Comparison of ENCODE assay signal across 8 mouse cellular contexts in genomic region chr2:167128699-167129607, GRCm38 (mm10).
A peak's percentile ranks its signal among the peaks of the same experiment; 100 is the strongest.
DNase-seq lines count a peak whose midpoint lies in the region; ATAC-seq and TF ChIP-seq lines count a peak whose summit lies in the region.

No protein-coding gene starts in this region.

- no peaks in the 10 kb centered on the region for H3K27me3 ChIP-seq in embryonic facial prominence, embryonic 13.5 days
- H3K27me3 ChIP-seq in hindbrain, embryonic 10.5 days (ENCODE audit: insufficient read depth, poor library complexity, severe bottlenecking), result peaks cover 8% of the 10 kb centered on the region; the same call in 1 of the 2 replicates
- 0 out of 2 replicates have a peak, but pooled peaks cover 2% of the 10 kb centered on the region for H3K27me3 ChIP-seq in limb, embryonic 13.5 days
- no peaks in the 10 kb centered on the region for H3K27me3 ChIP-seq in midbrain, embryonic 13.5 days
- no peaks in the 10 kb centered on the region for H3K27me3 ChIP-seq in stomach, postnatal 0 days (ENCODE audit: control insufficient read depth, insufficient read depth, low read length)

- peaks cover 29% of the 10 kb centered on the region for H3K4me1 ChIP-seq in embryonic facial prominence, embryonic 13.5 days
- peaks cover 35% of the 10 kb centered on the region for H3K4me1 ChIP-seq in hindbrain, embryonic 10.5 days (replicated peaks)
- peaks cover 27% of the 10 kb centered on the region for H3K4me1 ChIP-seq in limb, embryonic 13.5 days
- H3K4me1 ChIP-seq in midbrain, embryonic 13.5 days (replicated peaks), result peaks cover 40% of the 10 kb centered on the region
- H3K4me1 ChIP-seq in stomach, postnatal 0 days (replicated peaks; ENCODE audit: control insufficient read depth, insufficient read depth), result 0 out of 2 replicates have a peak, but pooled peaks cover under 1% of the 10 kb centered on the region

- H3K9ac ChIP-seq in embryonic facial prominence, embryonic 13.5 days, result peak overlapping the region; percentile 58
- no peak overlapping the region for H3K9ac ChIP-seq in limb, embryonic 13.5 days
- no peak overlapping the region; the same call in 1 of the 2 replicates for H3K9ac ChIP-seq in midbrain, embryonic 13.5 days (replicated peaks)
- H3K9ac ChIP-seq in stomach, postnatal 0 days (ENCODE audit: low read length), result no peak overlapping the region

- peak; percentile 7; the same call in 1 of the 2 replicates for TF ChIP-seq CTCF in stomach, postnatal 0 days (IDR thresholded peaks at IDR 0.05; ENCODE audit: low read depth)

- no peak for ATAC-seq in embryonic facial prominence, embryonic 13.5 days (ENCODE audit: insufficient number of reproducible peaks, insufficient read depth, low FRiP score, low TSS enrichment, low read depth)
- ATAC-seq in limb, embryonic 13.5 days (ENCODE audit: low FRiP score, low read depth), result no peak
- ATAC-seq in midbrain, embryonic 13.5 days, result no peak
- peak; percentile 33; the same call in 1 of the 2 replicates for ATAC-seq in stomach, postnatal 0 days (ENCODE audit: low FRiP score, low TSS enrichment)

- peak; percentile 25 to 68 for DNase-seq in adrenal gland, postnatal 36 days
- no peak for DNase-seq in adrenal gland, postnatal 4 days (ENCODE audit: low spot score in 2 of 2)
- peak; percentile 23 for DNase-seq in hindbrain, embryonic 10.5 days (ENCODE audit: low spot score)
- DNase-seq in stomach, postnatal 0 days (ENCODE audit: low spot score), result peak; percentile 51
- no peak for DNase-seq in right cerebral cortex, postnatal 36 days (ENCODE audit: low spot score in 2 of 2)

- H3K9me3 ChIP-seq in embryonic facial prominence, embryonic 13.5 days, result no peaks in the 10 kb centered on the region
- H3K9me3 ChIP-seq in hindbrain, embryonic 10.5 days, result no peaks in the 10 kb centered on the region
- H3K9me3 ChIP-seq in limb, embryonic 13.5 days, result peaks cover 6% of the 10 kb centered on the region; the same call in 1 of the 2 replicates
- H3K9me3 ChIP-seq in midbrain, embryonic 13.5 days, result no peaks in the 10 kb centered on the region
- H3K9me3 ChIP-seq in stomach, postnatal 0 days (ENCODE audit: control insufficient read depth, low read length), result no peaks in the 10 kb centered on the region

- peak overlapping the region; percentile 68 for H3K27ac ChIP-seq in embryonic facial prominence, embryonic 13.5 days
- peak overlapping the region; percentile 69 for H3K27ac ChIP-seq in hindbrain, embryonic 10.5 days
- H3K27ac ChIP-seq in limb, embryonic 13.5 days, result no peak overlapping the region
- peak overlapping the region; percentile 67 for H3K27ac ChIP-seq in midbrain, embryonic 13.5 days
- H3K27ac ChIP-seq in stomach, postnatal 0 days (replicated peaks), result peak overlapping the region; percentile 84

- no peak for TF ChIP-seq EP300 in stomach, postnatal 0 days (optimal IDR thresholded peaks at IDR 0.05)

- H3K4me2 ChIP-seq in embryonic facial prominence, embryonic 13.5 days, result peak overlapping the region; percentile 50
- H3K4me2 ChIP-seq in limb, embryonic 13.5 days (replicated peaks), result peak overlapping the region; percentile 52
- peak overlapping the region; percentile 33 for H3K4me2 ChIP-seq in midbrain, embryonic 13.5 days (replicated peaks)
- peak overlapping the region; percentile 54 for H3K4me2 ChIP-seq in stomach, postnatal 0 days (replicated peaks; ENCODE audit: low read depth)

- peak overlapping the region; percentile 14; the same call in 1 of the 2 replicates for H3K4me3 ChIP-seq in embryonic facial prominence, embryonic 13.5 days
- peak overlapping the region; percentile 33 for H3K4me3 ChIP-seq in hindbrain, embryonic 10.5 days
- peak overlapping the region; percentile 16 for H3K4me3 ChIP-seq in limb, embryonic 13.5 days
- no peak overlapping the region for H3K4me3 ChIP-seq in midbrain, embryonic 13.5 days (replicated peaks)
- H3K4me3 ChIP-seq in stomach, postnatal 0 days (ENCODE audit: low read depth, low read length), result peak overlapping the region; percentile 19; the same call in 1 of the 2 replicates

- no peaks in the 10 kb centered on the region for H3K36me3 ChIP-seq in embryonic facial prominence, embryonic 13.5 days
- H3K36me3 ChIP-seq in hindbrain, embryonic 10.5 days, result no peaks in the 10 kb centered on the region
- H3K36me3 ChIP-seq in limb, embryonic 13.5 days, result no peaks in the 10 kb centered on the region
- H3K36me3 ChIP-seq in midbrain, embryonic 13.5 days, result no peaks in the 10 kb centered on the region
- H3K36me3 ChIP-seq in stomach, postnatal 0 days (ENCODE audit: control insufficient read depth, insufficient read depth, low read length), result no peaks in the 10 kb centered on the region

- 31% methylated on average over 20 of the region's 20 CpGs for WGBS in embryonic facial prominence, embryonic 13.5 days
- 43% methylated on average over 20 of the region's 20 CpGs for whole genome bisulfite sequencing in hindbrain, embryonic 10.5 days
- 39% methylated on average over 20 of the region's 20 CpGs for WGBS in limb, embryonic 13.5 days
- 49% methylated on average over 20 of the region's 20 CpGs for WGBS in midbrain, embryonic 13.5 days
- 16% methylated on average over 20 of the region's 20 CpGs for WGBS in stomach, postnatal 0 days

Comparison
In these comparisons a context has a peak if more than half of its experiments do, and no peak if none do; other contexts are left out.
1. DNase-seq: peak in adrenal gland, postnatal 36 days (2 of 2), hindbrain, embryonic 10.5 days (single experiment) and stomach, postnatal 0 days (single experiment); none in adrenal gland, postnatal 4 days (0 of 2) and right cerebral cortex, postnatal 36 days (0 of 2).
2. Peak in every context shown above with its lines, with median percentiles within 50 percentile points of each other: H3K4me2 ChIP-seq.